Mouse (Mus musculus) embryonic fibroblast, embryonic 13.5 days (primary cell): ENCODE measurements around the gene Gm20388.

ENCODE experiments used
- CTCF ChIP-seq: IDR thresholded peaks from 2 replicates; pipeline ENCODE4 v1.5.1; 2011; ENCODE audit warnings: mild to moderate bottlenecking, control low read depth, low read length, moderate library complexity, borderline replicate concordance; ENCODE audit not compliant: insufficient read depth
- POLR2A ChIP-seq: IDR thresholded peaks from 2 replicates; pipeline ENCODE4 v1.6.1; 2011; ENCODE audit warnings: low read depth, mild to moderate bottlenecking, control low read depth, low read length, moderate library complexity

DNA sequence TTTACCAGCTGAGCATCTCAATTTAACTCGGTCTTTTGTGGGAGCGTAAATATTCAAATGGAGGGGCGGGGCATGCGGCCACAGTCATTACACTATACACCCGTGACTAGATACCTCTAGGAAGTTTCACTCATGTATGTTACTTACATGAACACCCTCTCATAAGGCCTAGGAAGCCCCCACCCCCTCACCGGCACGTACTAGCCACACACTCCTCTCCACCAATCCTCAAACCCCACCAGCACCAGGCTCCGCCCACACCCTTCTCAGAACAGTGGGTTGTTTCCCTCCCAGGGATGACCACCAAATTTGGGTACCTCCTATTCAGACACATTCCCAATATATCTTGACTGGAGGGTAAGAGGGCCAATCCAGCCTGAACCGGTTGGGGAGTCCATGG is 696.8 kb downstream of the Gm20388 start:
- TF ChIP-seq CTCF, result no peak
- TF ChIP-seq POLR2A, result no peak
